Mouse (Mus musculus) neutrophil, adult 5-6 weeks (primary cell): ENCODE measurements at regions not wholly inside any gene's neighbourhood (a gene's known extent, or its start where the extent isn't known, plus 50 kb on each side); places are given as distances from the start of the nearest gene placed in this dataset.
A peak's percentile ranks its signal among the peaks of the same experiment; 100 is the strongest.

Source experiments
- ATAC-seq: fragments of 151-379, 151-347 bp; 2 replicates; pipeline ENCODE4 v1.8.0; 2017; ENCODE audit warnings: mild to moderate bottlenecking, moderate TSS enrichment; ENCODE audit not compliant: insufficient number of reproducible peaks, poor library complexity, low FRiP score, severe bottlenecking; ENCODE audit errors: extremely low read depth

DNA sequence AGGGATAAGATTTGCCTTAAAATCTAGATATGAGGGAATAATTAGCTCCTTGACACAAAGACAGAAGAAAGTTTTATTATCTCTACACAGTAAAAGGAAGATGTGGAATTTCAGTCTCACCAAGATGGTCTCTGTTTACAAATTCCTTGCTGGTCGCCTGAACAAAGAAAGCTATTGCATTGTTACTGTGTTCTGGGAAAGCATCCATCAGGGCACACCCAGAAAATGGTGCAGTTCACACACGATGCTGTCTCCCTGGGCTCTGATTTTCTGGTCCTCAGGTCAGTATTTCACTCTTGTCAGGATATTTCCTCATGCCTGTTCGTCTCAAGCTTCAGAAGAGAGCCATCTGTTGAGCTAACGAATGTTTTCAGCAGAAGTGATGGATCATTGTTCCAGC is 267.2 kb upstream of the Gadl1 start:
- ATAC-seq = no peak

DNA sequence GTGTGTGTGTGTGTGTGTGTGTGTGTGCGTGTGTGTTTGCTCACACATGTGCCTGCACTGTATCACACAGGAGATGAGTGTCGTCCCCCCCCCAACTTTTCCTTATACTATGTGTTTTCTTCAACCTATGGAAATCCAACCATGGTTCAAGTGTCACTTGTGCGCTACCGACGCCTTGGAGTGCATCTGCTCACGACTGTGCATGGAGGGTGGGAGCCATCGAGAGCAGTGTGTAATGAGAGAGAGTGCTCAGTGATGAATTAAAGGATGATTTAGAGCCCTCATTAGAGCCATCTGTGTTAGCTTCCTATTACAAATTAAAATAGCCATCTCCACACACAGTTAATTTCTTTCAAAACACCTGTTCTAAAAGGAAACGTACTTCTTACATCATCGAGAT is 264.3 kb upstream of the Gadl1 start:
- ATAC-seq = no peak

DNA sequence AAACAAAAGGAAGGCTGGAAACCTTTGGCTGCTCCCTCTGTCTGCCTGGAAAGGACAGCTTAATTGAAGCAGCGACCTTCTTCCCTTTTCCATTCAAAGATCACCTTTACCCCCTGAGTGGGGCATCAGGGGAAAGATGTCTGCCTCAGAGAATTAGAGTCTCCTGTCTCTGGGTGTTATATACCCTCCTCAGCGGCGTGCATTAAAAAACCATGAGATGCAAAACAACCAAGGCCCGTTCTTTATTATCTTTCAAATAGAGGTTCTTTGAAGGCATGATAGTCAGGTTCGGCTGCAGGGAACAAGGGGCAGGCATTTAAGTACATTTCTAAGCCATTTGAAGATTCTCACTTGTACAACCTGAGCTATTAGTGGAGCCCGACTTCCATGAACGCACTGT is 263.0 kb upstream of the Gadl1 start:
- no peak for ATAC-seq

DNA sequence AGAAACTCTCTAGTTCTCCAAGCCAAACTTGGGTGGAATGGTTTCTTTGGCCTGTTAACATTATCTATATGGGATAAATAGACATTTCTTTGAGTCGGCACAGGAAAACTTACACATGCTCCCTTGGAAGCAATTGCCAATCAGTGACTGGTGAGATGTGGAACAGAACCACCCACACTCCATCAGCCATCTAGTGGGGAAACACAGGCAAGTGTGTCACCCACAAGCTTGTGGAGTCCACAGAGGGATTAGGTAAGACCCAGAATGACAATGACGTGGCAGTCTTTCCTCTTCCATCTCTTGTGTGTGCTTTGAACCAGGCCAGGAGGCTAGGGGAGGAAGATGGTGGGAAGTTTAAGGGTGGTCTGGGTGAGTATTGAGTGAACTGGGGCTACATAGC is 257.5 kb upstream of the Gadl1 start:
- ATAC-seq = no peak

DNA sequence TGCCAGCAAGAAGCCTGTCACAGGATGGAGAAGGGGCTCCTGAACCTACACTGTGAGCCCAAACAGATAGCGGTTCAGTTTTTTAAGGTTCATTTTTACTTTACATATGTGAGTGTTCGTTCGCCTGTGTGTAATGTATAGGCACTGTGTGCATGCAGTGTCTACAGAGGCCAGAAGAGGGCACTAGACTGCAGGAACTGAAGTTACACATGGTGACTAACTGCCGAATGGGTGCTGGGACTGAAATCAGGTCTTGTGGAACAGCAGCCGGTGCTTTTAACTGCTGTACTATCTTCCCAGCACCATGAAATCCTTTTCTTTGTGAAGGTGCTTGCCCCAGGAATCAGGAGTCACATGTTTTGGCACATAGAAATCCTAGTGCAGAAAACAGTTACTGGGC is 256.1 kb upstream of the Gadl1 start:
- ATAC-seq = no peak

DNA sequence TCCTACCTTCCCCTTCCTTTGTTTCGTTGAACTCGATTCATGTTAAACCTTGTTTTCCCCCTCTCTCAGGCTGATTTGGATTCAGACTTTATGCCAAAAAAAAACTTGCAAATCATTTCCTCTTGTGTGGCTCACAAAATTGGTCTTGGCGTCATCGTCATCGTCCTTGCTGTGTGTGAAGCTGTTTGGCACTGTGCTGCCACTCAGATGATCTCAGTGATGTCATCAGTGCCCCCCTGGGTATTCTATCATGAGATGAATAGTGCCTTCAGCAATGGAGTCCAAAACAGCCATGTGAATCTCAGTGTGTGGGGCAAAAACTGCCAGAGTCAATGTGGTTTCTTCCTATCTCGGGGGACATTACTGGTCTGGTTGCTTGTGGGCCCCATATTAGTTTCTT is 254.3 kb upstream of the Gadl1 start:
- peak; percentile 53; the same call in 1 of the 2 replicates for ATAC-seq

DNA sequence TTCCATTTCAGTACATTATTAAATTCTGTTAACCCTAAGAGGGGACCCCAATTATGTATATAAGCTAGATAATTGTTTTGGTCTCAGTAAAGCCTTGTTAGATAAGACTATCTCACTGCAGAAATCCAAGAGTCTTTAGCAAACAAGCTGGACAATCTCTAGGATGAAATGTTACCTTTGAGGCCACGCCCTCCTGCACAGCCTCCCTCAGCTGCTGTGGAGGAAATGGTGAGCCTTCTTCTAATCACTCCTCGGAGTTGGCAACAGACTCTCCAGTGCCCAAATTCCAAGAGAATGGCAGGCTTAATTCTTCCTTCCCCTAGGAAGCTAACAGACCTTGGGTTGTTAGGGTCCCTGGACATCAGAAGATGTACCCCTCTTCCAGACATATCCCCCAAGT is 252.7 kb upstream of the Gadl1 start:
- ATAC-seq = no peak

DNA sequence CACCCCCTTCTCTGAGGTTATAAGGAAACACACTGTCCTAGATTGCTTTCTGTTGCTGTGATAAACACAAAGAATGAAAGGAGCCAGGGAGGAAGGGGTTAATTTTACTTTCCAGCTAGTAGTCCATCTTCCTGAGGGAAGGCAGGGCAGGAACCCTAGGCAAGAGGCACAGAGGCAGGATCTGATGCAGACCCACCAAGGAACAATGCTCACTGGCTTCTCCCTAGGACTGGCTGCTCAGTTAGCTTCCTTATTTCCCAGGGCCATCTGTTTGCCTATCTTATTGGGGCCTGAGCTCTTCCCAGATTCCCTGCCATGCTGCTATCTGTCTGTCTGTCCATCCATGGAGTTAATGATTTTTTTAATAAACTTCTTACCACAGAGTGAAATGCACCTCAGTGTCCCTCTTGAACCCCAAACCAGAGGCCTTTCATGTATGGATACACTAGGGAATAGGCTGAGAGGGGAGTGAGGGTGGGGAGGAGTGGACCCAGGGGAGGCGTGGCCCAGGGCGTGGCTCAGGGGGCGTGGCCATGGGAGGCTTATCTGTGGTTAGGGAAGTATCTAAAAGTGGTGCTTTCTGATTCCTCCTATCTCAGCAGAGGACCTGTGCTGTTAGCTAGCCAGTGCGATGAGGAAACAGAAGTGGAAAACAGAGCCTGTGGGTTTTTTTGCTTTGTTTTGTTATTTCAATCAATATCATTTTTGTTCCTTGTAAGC is 252.1 kb upstream of the Gadl1 start:
- ATAC-seq = no peak

DNA sequence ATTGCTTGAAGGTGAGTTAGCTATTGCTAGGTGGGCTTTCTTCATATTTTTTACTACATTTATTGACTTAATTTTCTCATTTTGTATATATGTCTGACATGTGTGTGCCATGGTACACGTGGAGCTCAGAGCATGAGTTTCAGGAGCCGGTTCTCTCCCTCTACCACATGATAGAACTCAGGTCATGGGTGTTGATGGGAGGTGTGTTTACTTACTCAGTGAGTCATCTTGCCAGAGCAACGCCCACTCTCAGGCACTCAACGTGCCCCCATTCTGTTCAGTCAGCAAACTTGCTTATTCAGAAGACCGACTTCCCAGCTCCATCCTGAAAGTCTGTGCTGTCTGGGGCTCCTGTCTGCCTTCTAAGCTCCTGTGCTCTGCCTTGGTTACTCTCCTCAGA is 250.8 kb upstream of the Gadl1 start:
- no peak for ATAC-seq

DNA sequence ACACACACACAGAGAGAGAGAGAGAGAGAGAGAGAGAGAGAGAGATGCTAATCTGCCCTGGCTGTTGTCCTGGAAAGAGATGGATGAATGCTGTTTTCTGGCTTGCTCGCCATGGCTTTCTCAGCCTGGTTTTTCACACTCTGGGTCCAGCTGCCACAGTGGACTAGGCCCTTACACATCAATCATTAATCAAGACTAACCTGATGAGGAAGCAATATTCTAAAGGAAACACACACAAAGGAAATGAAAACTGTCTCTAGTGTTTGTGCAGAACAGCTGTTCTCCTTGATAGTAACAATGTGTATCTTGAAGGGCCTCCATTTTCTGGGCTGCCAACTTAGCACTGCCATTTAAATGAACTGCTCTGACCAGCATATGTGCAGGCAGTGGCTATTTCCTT is 248.9 kb upstream of the Gadl1 start:
- ATAC-seq = no peak

DNA sequence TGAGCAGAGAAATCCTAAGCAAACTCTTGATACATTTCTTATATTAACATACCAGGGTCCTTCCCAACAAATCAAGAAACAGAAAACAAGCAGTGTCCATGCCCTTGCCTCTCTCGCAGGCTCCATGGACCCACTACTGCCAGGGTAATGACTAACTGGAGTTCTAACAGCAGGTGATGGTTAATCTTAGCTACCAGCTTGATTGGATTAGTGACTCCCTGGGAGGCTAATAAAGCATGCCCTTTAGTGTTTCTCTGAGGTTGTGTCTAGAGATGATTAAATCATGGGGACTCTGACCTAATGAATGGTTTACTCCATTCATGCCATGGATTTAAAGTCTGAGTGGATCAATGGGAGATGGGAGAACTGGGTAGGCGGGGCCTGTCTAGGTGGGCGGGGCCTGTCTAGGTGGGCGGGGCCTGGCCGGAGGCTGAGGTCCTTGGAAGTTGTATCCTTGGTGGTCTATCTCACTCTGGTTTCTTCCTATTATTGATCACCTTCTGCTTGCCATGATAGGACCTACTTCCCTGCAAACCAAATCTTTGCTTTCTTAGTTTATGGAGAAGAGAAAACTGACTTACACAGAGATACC is 247.3 kb upstream of the Gadl1 start:
- ATAC-seq = no peak

DNA sequence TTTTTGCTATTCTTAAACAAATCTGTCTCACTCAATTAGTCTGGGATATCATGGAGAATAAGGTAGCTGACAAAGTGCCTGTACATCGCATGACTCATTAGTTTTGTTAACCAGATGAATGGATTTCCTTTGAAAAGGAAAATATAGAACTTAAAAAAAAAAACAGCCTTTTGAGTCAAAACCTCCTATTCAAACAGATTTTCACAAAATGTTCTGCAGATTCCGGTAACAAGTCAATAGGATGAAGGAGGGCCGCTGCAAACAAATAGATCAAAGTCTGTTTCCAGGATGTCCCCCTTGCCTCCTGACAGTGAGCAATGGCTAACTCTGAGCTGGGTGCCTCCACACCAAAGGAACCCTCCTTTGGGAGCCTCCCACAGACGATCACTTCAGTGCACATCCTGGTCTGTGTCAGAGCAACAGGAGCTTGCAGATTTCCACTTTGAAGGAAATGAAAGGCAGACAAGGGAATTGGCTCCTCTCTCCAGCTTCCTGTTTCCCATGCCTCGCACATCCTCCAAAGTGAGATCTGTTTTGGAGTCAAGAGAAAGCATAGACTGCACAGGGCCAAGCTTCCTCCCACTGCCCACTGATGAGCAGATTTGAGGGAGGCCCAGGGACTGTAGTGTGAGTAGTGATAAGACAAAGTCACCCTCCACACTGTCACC is 243.8 kb upstream of the Gadl1 start:
- no peak for ATAC-seq

DNA sequence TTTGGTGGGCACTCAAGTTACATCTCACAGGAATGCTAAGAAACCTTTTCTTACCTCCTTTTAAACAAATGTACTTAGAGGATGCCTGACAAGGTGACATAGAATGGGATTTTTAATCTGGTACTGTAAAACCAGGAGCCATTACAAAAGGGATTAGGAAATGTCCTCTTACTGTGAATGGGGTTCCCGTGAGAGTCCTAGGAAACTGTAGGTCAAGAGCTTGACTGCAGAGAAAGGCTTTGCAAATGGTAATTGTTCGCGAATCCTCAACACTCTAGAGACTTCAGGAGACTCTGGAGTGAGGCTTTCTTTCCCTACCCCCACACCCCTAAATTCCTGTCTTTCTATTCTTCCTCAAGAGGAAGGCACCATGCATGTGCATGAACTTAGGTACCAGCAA is 242.7 kb upstream of the Gadl1 start:
- no peak for ATAC-seq

DNA sequence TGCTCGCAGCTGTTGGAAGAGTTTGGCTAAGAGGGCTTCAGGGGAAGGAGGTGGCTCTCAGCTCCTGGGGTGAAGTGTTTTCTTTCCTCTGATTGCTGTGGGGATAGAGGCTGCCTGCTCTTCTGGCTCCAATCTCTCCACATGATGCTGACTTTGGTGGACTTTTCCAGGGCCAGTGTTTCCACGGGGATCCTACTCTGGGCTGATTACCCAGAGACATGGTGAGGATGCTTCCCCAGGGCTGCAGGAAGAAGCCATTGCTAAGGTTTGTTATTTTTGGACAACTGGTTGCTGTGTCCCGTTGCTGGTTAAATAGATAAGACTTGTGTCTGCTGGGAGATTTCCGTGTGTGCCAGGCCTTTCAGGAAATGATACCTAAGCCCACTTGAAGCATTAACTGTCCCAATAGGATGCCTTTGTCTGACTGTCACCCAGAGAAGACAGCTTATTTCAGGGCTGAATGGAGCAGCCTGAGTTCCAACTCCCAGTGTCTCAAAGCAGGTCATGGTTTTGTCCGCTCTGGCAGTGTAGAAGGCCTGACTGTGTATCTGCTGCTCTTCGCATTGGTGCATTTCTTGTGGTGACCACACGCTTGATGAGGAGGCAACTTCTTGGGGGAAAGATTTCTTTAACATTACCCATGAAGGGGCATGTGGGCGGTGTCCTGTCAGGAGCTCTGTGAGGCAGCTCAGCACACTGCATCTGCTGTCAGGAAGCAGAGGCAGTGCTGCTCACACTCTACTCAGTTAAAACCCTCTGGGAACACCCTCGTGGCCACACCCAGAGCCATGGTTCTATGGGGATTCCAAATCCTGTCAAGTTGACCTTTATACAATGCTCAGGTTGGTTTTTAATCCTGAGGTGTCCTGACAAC is 228.3 kb upstream of the Gadl1 start:
- ATAC-seq = no peak

DNA sequence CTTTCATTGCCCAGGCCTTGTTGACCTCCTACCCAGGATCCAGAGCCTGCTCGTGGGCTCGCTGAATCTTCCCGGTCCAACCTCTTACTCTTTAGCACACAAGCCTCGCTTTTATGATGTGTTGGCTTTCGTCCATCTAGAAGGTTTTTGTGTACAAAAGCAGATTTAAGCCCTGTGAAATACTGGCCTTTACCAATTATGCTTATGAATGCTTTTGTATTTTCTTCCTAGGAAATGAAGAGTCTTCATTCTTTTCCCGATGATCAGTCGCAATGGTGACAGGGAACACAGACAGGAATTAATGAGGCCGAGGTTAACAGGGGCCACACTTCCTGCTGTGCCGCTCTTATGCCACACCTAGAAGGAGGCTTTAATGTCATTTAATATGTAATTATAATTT is 227.4 kb upstream of the Gadl1 start:
- no peak for ATAC-seq

DNA sequence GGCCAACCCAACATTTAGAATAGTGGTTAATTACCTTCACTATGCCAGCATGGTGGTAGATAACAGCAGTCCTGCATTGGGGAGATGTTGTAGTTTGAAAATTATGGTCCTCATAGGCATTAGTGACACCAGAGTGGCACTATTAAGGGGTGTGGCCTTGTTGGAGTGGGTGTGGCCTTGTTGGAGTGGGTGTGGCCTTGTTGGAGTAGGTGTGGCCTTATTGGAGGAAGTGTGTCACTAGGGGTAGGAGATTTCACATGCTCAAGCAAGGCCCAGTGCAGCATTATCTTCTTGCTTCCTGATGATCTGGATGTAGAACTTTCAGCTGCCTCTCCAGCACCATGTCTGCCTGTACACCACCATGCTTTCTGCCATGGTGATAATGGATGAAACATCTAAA is 225.3 kb upstream of the Gadl1 start:
- no peak for ATAC-seq

DNA sequence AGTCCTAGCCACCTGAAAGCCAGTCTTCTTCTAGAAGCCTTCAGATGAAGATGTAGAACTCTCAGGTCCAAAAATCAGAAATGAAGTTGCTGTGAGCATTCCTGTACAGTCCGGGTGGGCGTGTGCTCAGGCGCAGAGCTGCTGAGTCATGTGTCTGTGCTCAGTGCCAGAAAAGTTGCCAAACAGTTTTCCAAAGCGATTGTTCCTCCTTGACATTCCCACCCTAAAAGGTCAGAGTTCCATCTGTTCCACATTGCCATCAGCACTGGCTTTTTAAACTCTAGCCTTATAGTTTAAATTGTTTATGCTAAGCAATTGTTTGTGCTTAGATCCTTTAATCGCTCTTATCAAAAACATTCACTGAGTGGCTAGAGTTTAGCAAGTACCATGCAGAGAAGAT is 222.7 kb upstream of the Gadl1 start:
- no peak for ATAC-seq

DNA sequence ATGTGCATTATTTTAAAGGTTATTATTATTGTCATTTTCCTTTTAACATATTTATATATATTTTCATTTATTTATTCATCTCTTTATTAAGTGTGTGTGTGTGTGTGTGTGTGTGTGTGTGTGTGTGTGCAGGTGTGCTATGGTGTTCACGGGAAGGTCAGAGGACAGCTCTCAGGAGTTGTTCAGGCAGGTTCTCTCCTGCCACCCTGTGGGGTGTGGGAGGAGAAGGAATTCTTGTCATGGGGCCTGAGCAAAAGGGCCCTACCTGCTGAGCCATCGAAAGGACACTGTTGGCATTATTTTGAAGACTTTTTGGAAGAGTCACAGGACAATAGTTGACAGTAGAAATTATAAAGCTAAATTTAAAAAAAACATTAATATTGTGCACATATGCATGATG is 216.4 kb upstream of the Gadl1 start:
- ATAC-seq = no peak

DNA sequence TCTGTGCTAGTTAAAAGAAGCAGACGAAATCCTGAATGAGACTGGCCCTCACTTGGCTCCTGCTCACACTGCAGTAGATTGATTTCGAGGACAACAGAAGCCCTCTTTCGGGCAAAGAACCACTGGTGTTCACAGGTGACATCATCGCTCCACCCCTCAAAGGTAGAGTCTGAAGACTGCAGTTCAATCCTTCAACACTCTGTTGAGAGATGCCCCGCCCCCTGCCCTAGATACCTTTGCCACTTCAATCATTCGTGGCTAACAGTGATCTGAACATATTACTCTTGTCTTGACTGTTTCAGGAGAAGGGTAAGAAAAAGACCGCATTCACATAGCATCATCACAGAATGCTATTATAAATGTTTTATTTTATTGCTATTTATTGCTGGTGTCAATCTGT is 205.5 kb upstream of the Gadl1 start:
- ATAC-seq = no peak

DNA sequence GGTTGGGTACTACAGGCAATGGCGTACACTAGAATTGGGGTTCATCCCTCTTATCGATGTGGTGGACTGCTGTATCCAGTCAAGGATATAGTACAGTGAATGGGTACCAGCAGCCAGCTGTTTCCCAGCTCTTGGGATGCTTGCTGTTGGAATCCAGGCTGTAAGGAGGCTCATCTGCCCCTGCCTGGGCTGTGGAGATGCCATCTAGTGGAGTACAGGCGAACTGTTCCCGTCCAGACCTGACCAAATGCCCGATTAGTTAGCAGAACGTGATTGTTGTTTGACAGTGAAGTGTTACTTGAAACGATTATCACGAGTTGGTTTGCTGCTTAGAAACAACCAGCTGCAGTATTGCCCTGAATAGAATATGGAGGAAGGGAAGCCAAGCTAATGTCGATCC is 205.0 kb upstream of the Gadl1 start:
- peak; percentile 47; the same call in 1 of the 2 replicates for ATAC-seq
